Mouse (Mus musculus): ENCODE data around the gene Il12rb1. TPM values are rescaled to one million over a fixed set of nuclear protein-coding genes. Genes with fewer than 3 reads are reported as not detected.
A peak's percentile ranks its signal among the peaks of the same experiment; 100 is the strongest.

Gene Il12rb1
- not detected in 2 replicates for polyA plus RNA-seq (2014; fragmentation: Nextera tagmentation; extraction: Ambion mirVana)

- Histone ChIP-seq H3K9me3 (ENCODE audit: control insufficient read depth, low read length) (no peaks in the 10 kb centered on the region), H3K36me3 (ENCODE audit: control insufficient read depth, insufficient read depth, low read length) (no peaks in the 10 kb centered on the region), H3K4me2 (ENCODE audit: low read depth, low read length, severe bottlenecking) (no peak within 1 kb of the TSS), H3K27me3 (ENCODE audit: control insufficient read depth, insufficient read depth, low read length) (peaks cover 14% of the 10 kb centered on the region), H3K27ac (ENCODE audit: low read depth, low read length) (no peak within 1 kb of the TSS), H3K9ac (ENCODE audit: low read length) (no peak within 1 kb of the TSS), H3K4me3 (ENCODE audit: low read depth, low read length) (no peak within 1 kb of the TSS), H3K4me1 (replicated peaks; ENCODE audit: control insufficient read depth, insufficient read depth, low read length) (peaks cover 9% of the 10 kb centered on the region; the same call in 1 of the 2 replicates)
- DNase-seq (ENCODE audit: low spot score) (no peak), ATAC-seq (replicated peaks; ENCODE audit: low FRiP score) (no peak)
- 59% methylated on average over 5 of the region's 5 CpGs for WGBS
Measured at GRCm38 (mm10) chr8:70808239-70808638, at the start of gene Il12rb1. TSS of gene Il12rb1 (plus strand) at chr8:70808449.

GRCm38 (mm10) chr8:70758616-70759561 is 49.4 kb upstream of the Il12rb1 start:
- ATAC-seq (replicated peaks; ENCODE audit: low FRiP score) (no peak), DNase-seq (ENCODE audit: low spot score) (peak; percentile 55)
- peaks cover 6% of the 10 kb centered on the region; the same call in 1 of the 2 replicates for H3K4me1 ChIP-seq (replicated peaks; ENCODE audit: control insufficient read depth, insufficient read depth, low read length)
- WGBS, result 77% methylated on average over 19 of the region's 19 CpGs
- H3K27me3 ChIP-seq (ENCODE audit: control insufficient read depth, insufficient read depth, low read length), result no peaks in the 10 kb centered on the region
- H3K4me2 ChIP-seq (ENCODE audit: low read depth, low read length, severe bottlenecking), result no peak overlapping the region
- H3K36me3 ChIP-seq (ENCODE audit: control insufficient read depth, insufficient read depth, low read length), result no peaks in the 10 kb centered on the region
- no peak overlapping the region for H3K9ac ChIP-seq (ENCODE audit: low read length)
- no peak overlapping the region for H3K27ac ChIP-seq (ENCODE audit: low read depth, low read length)
- no peaks in the 10 kb centered on the region for H3K9me3 ChIP-seq (ENCODE audit: control insufficient read depth, low read length)
- H3K4me3 ChIP-seq (ENCODE audit: low read depth, low read length), result no peak overlapping the region

DNA sequence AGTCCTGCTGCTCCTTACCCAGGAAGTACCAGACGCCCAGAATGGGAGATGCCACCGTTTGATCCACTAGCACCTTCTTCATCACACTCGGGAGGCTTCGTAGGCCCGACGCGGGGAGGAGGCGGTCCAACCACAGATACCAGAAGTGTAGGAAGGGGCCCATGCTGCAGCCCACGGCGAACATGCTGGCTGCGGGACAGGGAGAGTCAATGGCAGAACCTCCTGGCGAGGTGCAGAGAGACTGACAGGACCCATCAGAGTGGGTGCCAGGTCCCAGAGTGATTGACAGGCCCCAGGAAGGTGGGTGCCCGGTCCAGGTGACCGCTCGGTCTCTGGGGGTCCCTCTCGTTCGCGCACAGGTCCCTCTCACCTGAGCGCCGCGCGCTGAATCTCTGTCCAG is 47.9 kb upstream of the Il12rb1 start:
- peak overlapping the region; percentile 53; the same call in 1 of the 2 replicates for H3K27ac ChIP-seq (ENCODE audit: low read depth, low read length)
- peaks cover 6% of the 10 kb centered on the region; the same call in 1 of the 2 replicates for H3K4me1 ChIP-seq (replicated peaks; ENCODE audit: control insufficient read depth, insufficient read depth, low read length)
- peak overlapping the region; percentile 98 for H3K4me2 ChIP-seq (ENCODE audit: low read depth, low read length, severe bottlenecking)
- DNase-seq (ENCODE audit: low spot score), result no peak
- no peaks in the 10 kb centered on the region for H3K36me3 ChIP-seq (ENCODE audit: control insufficient read depth, insufficient read depth, low read length)
- WGBS, result under 1% methylated on average over 22 of the region's 22 CpGs
- peak; percentile 19 for ATAC-seq (replicated peaks; ENCODE audit: low FRiP score)
- H3K9ac ChIP-seq (ENCODE audit: low read length), result peak overlapping the region; percentile 75
- no peaks in the 10 kb centered on the region for H3K9me3 ChIP-seq (ENCODE audit: control insufficient read depth, low read length)
- peak overlapping the region; percentile 65 for H3K4me3 ChIP-seq (ENCODE audit: low read depth, low read length)
- no peaks in the 10 kb centered on the region for H3K27me3 ChIP-seq (ENCODE audit: control insufficient read depth, insufficient read depth, low read length)

DNA sequence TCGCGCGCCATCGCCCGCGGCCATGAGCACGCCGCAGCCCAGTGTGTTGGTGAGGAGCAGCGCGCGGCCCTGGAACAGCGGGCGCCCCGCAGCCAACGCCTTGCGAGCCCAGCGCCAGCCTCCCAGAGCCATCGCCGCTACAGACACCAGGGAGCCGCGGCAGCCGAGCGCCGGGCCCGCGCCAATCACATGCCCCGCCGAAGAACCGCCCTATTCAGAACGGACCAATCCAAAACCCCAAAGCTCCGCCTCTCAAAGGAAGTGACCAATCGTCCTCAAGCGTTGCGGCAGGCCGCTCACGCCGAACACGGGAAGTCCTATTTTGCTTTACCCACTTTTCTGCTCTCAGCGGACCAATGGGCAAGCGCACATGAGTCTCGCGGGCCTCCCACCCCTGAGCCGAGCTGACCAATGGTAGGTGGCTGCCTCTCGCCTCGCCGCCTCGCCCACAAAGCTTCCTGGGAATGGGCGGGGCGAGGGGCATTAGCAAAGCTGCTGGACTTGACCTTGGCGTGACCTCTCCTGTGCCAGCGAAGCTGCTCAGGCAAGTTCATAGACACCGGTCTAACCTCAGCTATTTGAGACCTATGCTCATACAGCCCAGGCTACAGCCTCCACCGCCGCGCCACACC is 47.4 kb upstream of the Il12rb1 start, which contains the start of gene Mpv17l2:
Gene Mpv17l2 (minus strand): TSS at position 172 of the 632 bp plus-strand sequence.
- H3K36me3 ChIP-seq (ENCODE audit: control insufficient read depth, insufficient read depth, low read length), result no peaks in the 10 kb centered on the region
- WGBS, result under 1% methylated on average over 55 of the region's 55 CpGs
- peak; percentile 97 for DNase-seq (ENCODE audit: low spot score)
- peak; percentile 96 for ATAC-seq (replicated peaks; ENCODE audit: low FRiP score)
- H3K4me3 ChIP-seq (ENCODE audit: low read depth, low read length), result peak within 1 kb of the TSS; percentile 65
- peak within 1 kb of the TSS; percentile 53; the same call in 1 of the 2 replicates for H3K27ac ChIP-seq (ENCODE audit: low read depth, low read length)
- H3K9ac ChIP-seq (ENCODE audit: low read length), result peak within 1 kb of the TSS; percentile 75
- H3K4me1 ChIP-seq (replicated peaks; ENCODE audit: control insufficient read depth, insufficient read depth, low read length), result peaks cover 6% of the 10 kb centered on the region; the same call in 1 of the 2 replicates
- H3K27me3 ChIP-seq (ENCODE audit: control insufficient read depth, insufficient read depth, low read length), result no peaks in the 10 kb centered on the region
- H3K4me2 ChIP-seq (ENCODE audit: low read depth, low read length, severe bottlenecking), result peak within 1 kb of the TSS; percentile 98
- H3K9me3 ChIP-seq (ENCODE audit: control insufficient read depth, low read length), result no peaks in the 10 kb centered on the region

DNA sequence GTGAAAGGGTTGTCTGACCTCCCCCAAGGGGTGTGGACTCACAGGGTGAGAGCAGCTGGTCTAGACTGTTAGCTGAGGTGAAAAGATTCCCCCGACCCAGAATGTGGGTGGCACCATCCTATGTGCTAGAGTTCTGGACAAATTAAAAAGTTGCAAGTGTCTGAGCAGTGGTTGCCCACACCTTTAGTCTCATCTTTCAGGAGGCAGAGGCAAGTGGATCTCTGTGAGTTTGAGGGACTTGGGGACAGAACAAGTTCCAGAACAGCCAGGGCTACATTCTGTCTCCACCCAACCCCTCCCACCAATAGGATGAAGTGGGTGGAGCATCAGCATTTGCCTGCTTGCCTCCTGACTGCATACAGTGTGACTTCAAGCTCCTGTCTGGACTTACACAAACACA is 46.1 kb upstream of the Il12rb1 start:
- H3K4me1 ChIP-seq (replicated peaks; ENCODE audit: control insufficient read depth, insufficient read depth, low read length), result peaks cover 12% of the 10 kb centered on the region

DNA sequence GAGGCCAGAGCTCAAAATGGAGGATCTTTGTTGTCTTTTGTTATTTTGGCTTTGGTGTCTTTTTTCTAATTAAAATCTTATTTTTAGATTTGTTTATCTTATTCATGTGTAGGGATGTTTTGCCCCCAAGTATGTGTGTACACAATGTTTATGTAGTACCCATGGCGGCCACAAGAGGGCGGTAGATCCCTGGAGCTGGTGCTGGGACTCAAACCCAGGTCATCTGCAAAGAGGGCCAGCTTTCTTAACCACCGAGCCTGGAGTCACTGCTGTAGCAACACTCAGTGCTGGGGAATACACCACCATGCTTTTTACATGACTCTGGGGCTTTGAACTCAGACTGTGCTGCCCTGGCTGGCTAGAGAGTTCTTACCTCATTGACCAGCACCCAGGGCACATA is 44.9 kb upstream of the Il12rb1 start:
- WGBS, result 8% methylated on average over 3 of the region's 3 CpGs
- H3K27ac ChIP-seq (ENCODE audit: low read depth, low read length), result no peak overlapping the region
- H3K4me1 ChIP-seq (replicated peaks; ENCODE audit: control insufficient read depth, insufficient read depth, low read length), result peaks cover 12% of the 10 kb centered on the region
- no peak overlapping the region for H3K9ac ChIP-seq (ENCODE audit: low read length)
- ATAC-seq (replicated peaks; ENCODE audit: low FRiP score) (no peak), DNase-seq (ENCODE audit: low spot score) (peak; percentile 80)
- H3K4me3 ChIP-seq (ENCODE audit: low read depth, low read length), result no peak overlapping the region
- H3K27me3 ChIP-seq (ENCODE audit: control insufficient read depth, insufficient read depth, low read length), result no peaks in the 10 kb centered on the region
- H3K4me2 ChIP-seq (ENCODE audit: low read depth, low read length, severe bottlenecking), result no peak overlapping the region
- no peaks in the 10 kb centered on the region for H3K9me3 ChIP-seq (ENCODE audit: control insufficient read depth, low read length)
- no peaks in the 10 kb centered on the region; the same call in 1 of the 2 replicates for H3K36me3 ChIP-seq (ENCODE audit: control insufficient read depth, insufficient read depth, low read length)

More for the DNA sequence above, 46.1 kb upstream of the Il12rb1 start:
- no peak overlapping the region for H3K4me3 ChIP-seq (ENCODE audit: low read depth, low read length)
- H3K9me3 ChIP-seq (ENCODE audit: control insufficient read depth, low read length), result no peaks in the 10 kb centered on the region
- no peak for DNase-seq (ENCODE audit: low spot score)
- no peaks in the 10 kb centered on the region for H3K36me3 ChIP-seq (ENCODE audit: control insufficient read depth, insufficient read depth, low read length)
- H3K4me2 ChIP-seq (ENCODE audit: low read depth, low read length, severe bottlenecking), result no peak overlapping the region
- 70% methylated on average over 1 of the region's 1 CpGs for WGBS
- H3K27me3 ChIP-seq (ENCODE audit: control insufficient read depth, insufficient read depth, low read length), result no peaks in the 10 kb centered on the region
- ATAC-seq (replicated peaks; ENCODE audit: low FRiP score), result no peak
- no peak overlapping the region for H3K27ac ChIP-seq (ENCODE audit: low read depth, low read length)
- H3K9ac ChIP-seq (ENCODE audit: low read length), result no peak overlapping the region

DNA sequence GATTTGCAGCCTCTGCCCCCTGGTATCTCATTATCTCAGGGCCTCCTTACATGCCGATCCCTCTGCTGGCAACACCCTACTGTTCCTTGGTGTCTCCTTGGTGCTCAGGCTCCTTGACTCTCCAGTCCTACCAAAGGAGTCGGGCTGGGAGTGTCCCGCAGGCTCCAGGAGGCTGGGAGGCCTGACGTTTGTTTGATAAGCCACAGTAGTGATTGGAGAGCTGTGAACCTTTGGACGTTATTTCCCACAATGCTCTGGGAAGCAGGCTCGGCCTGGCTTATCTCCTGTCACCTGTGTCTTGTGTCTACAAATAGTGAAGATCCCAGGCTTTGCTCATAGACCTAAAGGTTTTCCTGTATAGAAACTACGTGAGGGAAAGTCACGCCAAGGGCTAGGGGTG is 44.2 kb upstream of the Il12rb1 start:
- peaks cover 12% of the 10 kb centered on the region for H3K4me1 ChIP-seq (replicated peaks; ENCODE audit: control insufficient read depth, insufficient read depth, low read length)
- no peaks in the 10 kb centered on the region for H3K9me3 ChIP-seq (ENCODE audit: control insufficient read depth, low read length)
- H3K4me2 ChIP-seq (ENCODE audit: low read depth, low read length, severe bottlenecking), result no peak overlapping the region
- H3K4me3 ChIP-seq (ENCODE audit: low read depth, low read length), result no peak overlapping the region
- H3K36me3 ChIP-seq (ENCODE audit: control insufficient read depth, insufficient read depth, low read length), result no peaks in the 10 kb centered on the region; the same call in 1 of the 2 replicates
- no peak overlapping the region for H3K9ac ChIP-seq (ENCODE audit: low read length)
- ATAC-seq (replicated peaks; ENCODE audit: low FRiP score), result no peak
- no peak overlapping the region for H3K27ac ChIP-seq (ENCODE audit: low read depth, low read length)
- no peak for DNase-seq (ENCODE audit: low spot score)
- WGBS, result 85% methylated on average over 8 of the region's 8 CpGs
- H3K27me3 ChIP-seq (ENCODE audit: control insufficient read depth, insufficient read depth, low read length), result no peaks in the 10 kb centered on the region

GRCm38 (mm10) chr8:70764676-70765075 is 43.6 kb upstream of the Il12rb1 start:
- Histone ChIP-seq H3K4me2 (ENCODE audit: low read depth, low read length, severe bottlenecking) (no peak overlapping the region), H3K9me3 (ENCODE audit: control insufficient read depth, low read length) (no peaks in the 10 kb centered on the region), H3K27me3 (ENCODE audit: control insufficient read depth, insufficient read depth, low read length) (no peaks in the 10 kb centered on the region), H3K36me3 (ENCODE audit: control insufficient read depth, insufficient read depth, low read length) (no peaks in the 10 kb centered on the region; the same call in 1 of the 2 replicates), H3K9ac (ENCODE audit: low read length) (no peak overlapping the region), H3K4me1 (replicated peaks; ENCODE audit: control insufficient read depth, insufficient read depth, low read length) (peaks cover 12% of the 10 kb centered on the region), H3K27ac (ENCODE audit: low read depth, low read length) (no peak overlapping the region), H3K4me3 (ENCODE audit: low read depth, low read length) (no peak overlapping the region)
- DNase-seq (ENCODE audit: low spot score) (no peak), ATAC-seq (replicated peaks; ENCODE audit: low FRiP score) (no peak)
- WGBS, result 93% methylated on average over 13 of the region's 13 CpGs
